Mouse (Mus musculus) midbrain, embryonic 16.5 days (tissue): Measurements from ENCODE around the gene Edrf1. TPM values are rescaled to one million over a fixed set of nuclear protein-coding genes. Genes with fewer than 3 reads are reported as not detected.

ENCODE experiments used
- polyA plus RNA-seq: library from polyadenylated mRNA; unstranded; fragments of >200 nt; fragmentation: Nextera tagmentation; extraction: Ambion mirVana; gene quantifications from 2 replicates; pipeline ENCODE4 v1.2.1, GENCODE M21; 2015

The Edrf1 gene
- polyA plus RNA-seq, 1 experiment from 2014 or later = 19.5 TPM

Other genes with a start within 250 kb of the Edrf1 start
- not detected in 2 replicates for gene Tex36, start 35.4 kb upstream of the Edrf1 start, polyA plus RNA-seq
- not detected in 2 replicates for gene Mmp21, start 42.5 kb downstream of the Edrf1 start, polyA plus RNA-seq
- gene Bccip, start 71.8 kb downstream of the Edrf1 start, polyA plus RNA-seq = 89.8 and 93.0 TPM in 2 replicates
- gene Uros, start 72.5 kb downstream of the Edrf1 start, polyA plus RNA-seq = 55.7 and 56.7 TPM in 2 replicates
- 5.2 and 7.9 TPM in 2 replicates for gene Fank1, start 139.3 kb downstream of the Edrf1 start, polyA plus RNA-seq
- 43.2 and 46.3 TPM in 2 replicates for gene Dhx32, start 145.2 kb downstream of the Edrf1 start, polyA plus RNA-seq